Mouse (Mus musculus) intestine, embryonic 16.5 days (tissue): ENCODE data around the gene Adal. TPM values are rescaled to one million over a fixed set of nuclear protein-coding genes. Genes with fewer than 3 reads are reported as not detected.
"Not testable (repeated sequence)": the region's sequence is repeated elsewhere in the genome, so short reads cannot be mapped to it uniquely, and the experiment has no call there.

Experiments
- ATAC-seq: fragments of 200-750 bp; cut with Nextera tagmentation; 2 replicates; pipeline ENCODE4 v1.8.0; 2017; ENCODE audit warnings: moderate TSS enrichment, moderate library complexity
- H3K27ac ChIP-seq: fragments of 300-500 bp; sonication (generic); 2 replicates; pipeline ENCODE4 v1.5.1; 2014; ENCODE audit warnings: mild to moderate bottlenecking, low read length
- H3K27me3 ChIP-seq: fragments of 300-500 bp; sonication (generic); replicated peaks from 2 replicates; pipeline ENCODE4 v1.6.1; 2014; ENCODE audit warnings: low read length, control low read depth, mixed read lengths; ENCODE audit not compliant: control insufficient read depth, insufficient read depth
- H3K36me3 ChIP-seq: fragments of 300-500 bp; sonication (generic); 2 replicates; pipeline ENCODE4 v1.6.1; 2014; ENCODE audit warnings: low read length, control low read depth; ENCODE audit not compliant: control insufficient read depth, insufficient read depth
- H3K4me1 ChIP-seq: fragments of 300-500 bp; sonication (generic); 2 replicates; pipeline ENCODE4 v1.6.1; 2014; ENCODE audit warnings: low read length, control low read depth, mixed read lengths; ENCODE audit not compliant: control insufficient read depth, insufficient read depth
- H3K4me2 ChIP-seq: fragments of 300-500 bp; sonication (generic); 2 replicates; pipeline ENCODE4 v1.6.1; 2014; ENCODE audit warnings: low read depth, low read length, control low read depth
- H3K4me3 ChIP-seq: fragments of 300-500 bp; sonication (generic); 2 replicates; pipeline ENCODE4 v1.5.1; 2014; ENCODE audit warnings: mild to moderate bottlenecking, low read length
- H3K9ac ChIP-seq: fragments of 300-500 bp; sonication (generic); 2 replicates; pipeline ENCODE4 v1.6.1; 2014; ENCODE audit warnings: low read depth, low read length
- H3K9me3 ChIP-seq: fragments of 300-500 bp; sonication (generic); 2 replicates; pipeline ENCODE4 v1.6.1; 2016; ENCODE audit warnings: low read length, control low read depth; ENCODE audit not compliant: control insufficient read depth
- WGBS: fragments of 180-500 bp; shearing (Covaris S2); extraction: QIAGEN DNeasy Blood & Tissue Kit; methylation state at CpG from one replicate; pipeline ENCODE4 v1.1.7; 2014; 5-methylcytosine and 5-hydroxymethylcytosine counted together
- polyA plus RNA-seq: library from polyadenylated mRNA; unstranded; fragments of >200 nt; fragmentation: Nextera tagmentation; extraction: Ambion mirVana; gene quantifications from 2 replicates; pipeline ENCODE4 v1.2.1, GENCODE M21; 2015

Adal gene
- 16.7 and 17.4 TPM in 2 replicates for polyA plus RNA-seq

DNA sequence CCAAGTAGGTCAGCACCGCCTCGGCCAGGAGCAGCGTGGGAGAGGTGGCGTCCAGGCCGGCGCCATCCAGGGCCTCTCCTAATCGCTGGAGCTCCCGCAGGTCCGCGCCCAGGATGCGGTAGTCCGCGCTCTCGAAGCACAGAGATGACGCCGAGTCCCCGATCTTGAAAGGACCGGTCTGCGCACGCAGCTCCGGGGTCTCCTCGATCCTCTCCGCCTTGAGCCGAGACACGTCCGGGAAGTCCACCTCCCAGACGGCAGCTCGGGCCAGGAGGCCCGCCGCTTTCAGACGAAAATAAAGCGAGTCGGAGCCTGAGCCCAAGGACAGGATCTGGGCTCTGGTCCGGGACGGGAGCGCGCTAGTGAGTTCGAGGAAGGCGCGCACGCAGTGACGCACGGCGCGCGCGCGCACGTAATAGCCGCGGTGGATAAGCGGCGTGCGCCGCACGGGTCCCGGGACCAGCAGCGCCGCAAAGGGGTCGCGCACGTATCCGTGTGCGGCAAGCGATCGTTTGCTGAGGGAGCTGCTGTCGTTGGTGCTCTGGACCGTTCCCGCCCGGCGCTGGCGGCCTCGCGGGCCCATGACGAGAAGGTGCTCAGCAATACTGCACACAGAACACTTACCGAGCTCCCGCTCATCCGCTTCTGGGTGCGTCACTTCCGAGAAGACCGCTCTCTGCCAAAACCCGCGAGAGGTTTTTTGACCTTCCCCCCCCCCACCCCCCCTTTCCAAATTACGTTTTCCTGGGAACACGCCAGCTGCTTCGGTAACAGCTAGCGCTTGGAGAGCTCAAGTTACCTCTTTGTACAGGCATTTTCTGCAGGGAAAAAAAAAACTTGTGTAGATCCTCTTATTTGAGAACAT is at the start of gene Adal, which contains the start of gene Lcmt2:
Gene Adal, plus strand, starts transcription at position 411 of the 865 bp plus-strand sequence.
Gene Lcmt2, minus strand, starts transcription at position 636 of the 865 bp plus-strand sequence.
- H3K36me3 ChIP-seq = peaks cover 6% of the 10 kb centered on the region
- H3K9me3 ChIP-seq = no peaks in the 10 kb centered on the region
- WGBS = under 1% methylated on average over 87 of the region's 87 CpGs
- peak; percentile 97 for ATAC-seq
- peak within 1 kb of the TSS; percentile 73 for H3K4me3 ChIP-seq
- peak within 1 kb of the TSS; percentile 99 for H3K27ac ChIP-seq
- peak within 1 kb of the TSS; percentile 88 for H3K4me2 ChIP-seq
- no peaks in the 10 kb centered on the region for H3K27me3 ChIP-seq
- peak within 1 kb of the TSS; percentile 95 for H3K9ac ChIP-seq
- H3K4me1 ChIP-seq = peaks cover 15% of the 10 kb centered on the region

DNA sequence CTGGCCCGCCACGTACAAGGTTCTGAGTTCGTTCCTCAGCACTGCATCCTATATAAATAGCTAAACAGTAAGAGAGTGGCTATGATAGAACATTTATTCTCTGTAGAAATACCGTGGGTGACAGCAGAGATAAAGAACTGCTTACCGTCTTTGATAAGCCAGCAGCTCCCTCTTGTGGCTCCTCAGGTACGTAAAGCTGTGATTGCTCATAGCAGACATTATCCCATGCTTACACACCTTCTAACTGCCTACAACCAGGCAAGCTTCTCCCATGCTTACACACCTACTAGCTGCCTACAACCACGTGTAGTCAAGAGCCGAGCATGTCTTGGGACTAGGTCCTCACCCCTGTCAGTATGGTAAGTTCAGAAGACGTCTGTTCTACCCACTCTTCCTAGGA is 38.2 kb upstream of the Adal start:
- H3K36me3 ChIP-seq = no peaks in the 10 kb centered on the region
- no peak overlapping the region for H3K27ac ChIP-seq
- 21% methylated on average over 9 of the region's 9 CpGs for WGBS
- no peak overlapping the region for H3K4me2 ChIP-seq
- no peak overlapping the region for H3K4me3 ChIP-seq
- no peak overlapping the region for H3K9ac ChIP-seq
- H3K4me1 ChIP-seq = no peaks in the 10 kb centered on the region
- H3K27me3 ChIP-seq = no peaks in the 10 kb centered on the region
- 0 out of 2 replicates have a peak, but pooled peaks have one; percentile 18 for ATAC-seq
- H3K9me3 ChIP-seq = no peaks in the 10 kb centered on the region

DNA sequence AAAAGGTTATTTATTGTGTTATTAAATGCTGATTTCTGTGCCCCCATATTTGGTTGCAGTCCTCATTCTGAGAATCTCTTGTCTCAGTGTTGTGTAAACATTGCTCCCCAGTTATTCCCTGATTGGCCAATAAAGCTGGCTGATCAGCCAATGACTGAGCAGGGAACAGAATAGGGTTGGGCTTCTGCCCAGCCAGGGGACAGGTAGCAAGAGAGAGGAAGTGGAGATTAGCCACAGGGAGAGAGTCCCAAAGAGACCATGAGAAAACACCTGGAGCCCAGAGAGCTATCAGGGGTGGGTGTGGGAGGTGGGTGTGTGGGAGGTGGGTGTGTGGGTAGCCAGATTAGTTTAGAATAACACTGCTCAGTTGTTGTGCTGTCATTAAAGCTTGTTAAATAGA is 34.3 kb upstream of the Adal start:
- H3K27ac ChIP-seq = no peak overlapping the region
- no peaks in the 10 kb centered on the region for H3K36me3 ChIP-seq
- ATAC-seq = no peak
- H3K4me1 ChIP-seq = no peaks in the 10 kb centered on the region
- H3K27me3 ChIP-seq = no peaks in the 10 kb centered on the region
- H3K4me2 ChIP-seq = no peak overlapping the region
- H3K4me3 ChIP-seq = no peak overlapping the region
- H3K9me3 ChIP-seq = no peaks in the 10 kb centered on the region
- H3K9ac ChIP-seq = no peak overlapping the region

DNA sequence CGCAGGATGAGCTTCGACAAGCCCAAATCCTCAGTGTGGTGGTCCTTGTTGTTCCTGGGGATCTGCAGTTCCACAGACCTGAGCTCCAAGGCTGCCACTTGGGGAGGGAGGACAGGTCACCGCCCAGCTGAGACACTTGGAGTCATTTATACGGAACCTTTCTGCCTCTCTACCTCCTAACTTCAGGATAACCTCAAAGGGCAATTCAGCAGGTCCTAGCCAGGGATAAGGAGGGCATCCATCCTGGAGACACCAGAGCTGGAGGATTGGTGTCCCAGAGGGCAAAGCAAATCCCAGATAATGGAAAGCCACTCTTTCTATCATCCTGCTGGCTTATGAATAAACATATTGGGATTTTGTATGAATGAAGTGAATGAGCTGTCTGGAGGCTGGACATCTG is 30.5 kb upstream of the Adal start, which contains the start of gene Tgm7:
Gene Tgm7, minus strand, starts transcription at position 101 of the 400 bp plus-strand sequence.
- Histone ChIP-seq H3K4me3 (no peak within 1 kb of the TSS), H3K9ac (no peak within 1 kb of the TSS), H3K9me3 (no peaks in the 10 kb centered on the region), H3K4me2 (no peak within 1 kb of the TSS), H3K4me1 (no peaks in the 10 kb centered on the region), H3K27ac (no peak within 1 kb of the TSS), H3K27me3 (no peaks in the 10 kb centered on the region), H3K36me3 (no peaks in the 10 kb centered on the region)
- no peak for ATAC-seq
- 86% methylated on average over 4 of the region's 4 CpGs for WGBS

DNA sequence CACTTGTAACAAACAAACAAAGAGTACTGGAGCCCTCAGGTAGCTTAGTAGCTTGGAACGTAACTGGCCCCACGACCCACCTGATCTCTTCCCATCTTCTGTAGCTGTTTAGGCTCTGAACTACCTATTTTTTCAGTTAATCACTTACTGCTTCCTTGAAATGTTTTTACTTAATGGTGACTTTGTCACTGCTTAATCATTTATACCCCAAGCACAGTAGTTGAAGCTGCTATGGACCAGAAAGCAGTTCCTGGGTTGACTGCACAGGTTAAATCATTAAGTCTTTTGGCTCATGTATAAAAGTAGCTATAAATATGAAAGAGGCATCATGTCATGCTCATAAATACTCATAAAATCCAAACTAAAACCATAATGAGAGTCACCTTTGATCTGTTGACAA is 24.8 kb upstream of the Adal start:
- no peaks in the 10 kb centered on the region for H3K9me3 ChIP-seq
- no peaks in the 10 kb centered on the region for H3K4me1 ChIP-seq
- WGBS = 85% methylated on average over 2 of the region's 2 CpGs
- H3K9ac ChIP-seq = no peak overlapping the region
- H3K27ac ChIP-seq = no peak overlapping the region
- no peaks in the 10 kb centered on the region for H3K27me3 ChIP-seq
- no peak overlapping the region for H3K4me3 ChIP-seq
- H3K36me3 ChIP-seq = no peaks in the 10 kb centered on the region
- ATAC-seq = no peak
- no peak overlapping the region for H3K4me2 ChIP-seq

DNA sequence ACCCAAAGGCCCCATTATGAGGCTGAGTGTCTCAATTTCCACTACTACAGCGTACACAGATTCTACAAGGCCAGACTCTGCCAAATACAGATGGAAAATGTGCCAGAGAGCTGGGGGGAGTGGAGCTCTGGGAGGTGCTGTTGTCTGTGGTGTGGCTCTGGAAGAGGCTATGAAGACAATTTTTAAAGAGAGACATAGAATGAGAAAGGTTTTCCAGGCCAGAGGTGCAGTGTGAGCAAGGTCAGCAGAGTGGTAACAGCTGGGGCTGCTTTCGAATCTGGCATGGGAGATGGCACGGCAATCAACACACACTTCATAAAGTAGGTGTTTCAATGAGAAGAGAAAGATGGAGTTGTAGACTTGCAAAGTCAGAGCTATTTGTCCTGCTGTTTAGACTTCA is 21.0 kb upstream of the Adal start:
- Histone ChIP-seq H3K9ac (no peak overlapping the region), H3K9me3 (no peaks in the 10 kb centered on the region), H3K36me3 (no peaks in the 10 kb centered on the region), H3K27ac (no peak overlapping the region), H3K4me1 (no peaks in the 10 kb centered on the region), H3K4me3 (no peak overlapping the region), H3K4me2 (no peak overlapping the region), H3K27me3 (no peaks in the 10 kb centered on the region)
- 87% methylated on average over 3 of the region's 3 CpGs for WGBS
- no peak for ATAC-seq

DNA sequence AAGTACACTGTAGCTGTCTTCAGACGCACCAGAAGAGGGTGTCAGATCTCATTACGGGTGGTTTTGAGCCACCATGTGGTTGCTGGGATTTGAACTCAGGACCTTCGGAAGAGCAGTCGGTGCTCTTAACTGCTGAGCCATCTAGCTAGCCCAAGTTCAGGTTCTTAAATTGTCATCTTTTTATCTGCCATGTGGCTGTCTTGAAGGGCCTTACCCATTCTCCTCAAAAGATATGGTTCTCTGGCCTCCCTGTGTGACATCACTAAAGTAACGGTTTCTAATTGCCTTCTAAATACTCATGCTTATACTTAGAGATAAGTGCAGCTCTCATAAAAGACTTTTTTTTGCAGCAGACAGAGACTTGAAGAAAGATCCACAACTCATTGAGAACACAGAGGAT is 13.9 kb upstream of the Adal start:
- H3K27me3 ChIP-seq, H3K4me2 ChIP-seq, H3K9ac ChIP-seq, H3K27ac ChIP-seq, H3K36me3 ChIP-seq, ATAC-seq, H3K4me1 ChIP-seq, H3K9me3 ChIP-seq, H3K4me3 ChIP-seq: not testable (repeated sequence)
- 88% methylated on average over 5 of the region's 5 CpGs for WGBS

DNA sequence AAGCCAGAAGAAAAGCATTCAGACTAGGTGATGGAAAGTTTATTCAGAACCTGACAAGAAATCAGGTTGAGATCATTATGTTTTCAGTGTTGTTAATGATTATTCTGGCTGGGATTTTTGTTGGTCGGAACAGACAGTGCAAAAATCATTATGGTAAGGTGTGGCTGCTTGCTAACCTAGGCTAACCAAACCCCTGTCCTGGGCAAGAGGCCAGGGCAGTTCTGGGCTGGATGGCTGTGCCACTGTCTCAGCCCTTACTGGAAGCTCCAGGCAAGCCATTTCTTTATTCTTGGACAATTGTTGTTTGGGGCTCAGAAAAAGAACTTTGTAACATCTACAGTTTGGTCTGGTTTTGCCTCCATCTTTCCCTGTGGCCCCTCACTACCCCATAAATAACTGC is 12.7 kb upstream of the Adal start:
- ATAC-seq = no peak
- H3K9ac ChIP-seq = no peak overlapping the region
- H3K36me3 ChIP-seq = no peaks in the 10 kb centered on the region
- no peak overlapping the region for H3K27ac ChIP-seq
- no peak overlapping the region for H3K4me2 ChIP-seq
- no peaks in the 10 kb centered on the region for H3K4me1 ChIP-seq
- H3K27me3 ChIP-seq = no peaks in the 10 kb centered on the region
- WGBS = 49% methylated on average over 1 of the region's 1 CpGs
- H3K4me3 ChIP-seq = no peak overlapping the region
- no peaks in the 10 kb centered on the region for H3K9me3 ChIP-seq

DNA sequence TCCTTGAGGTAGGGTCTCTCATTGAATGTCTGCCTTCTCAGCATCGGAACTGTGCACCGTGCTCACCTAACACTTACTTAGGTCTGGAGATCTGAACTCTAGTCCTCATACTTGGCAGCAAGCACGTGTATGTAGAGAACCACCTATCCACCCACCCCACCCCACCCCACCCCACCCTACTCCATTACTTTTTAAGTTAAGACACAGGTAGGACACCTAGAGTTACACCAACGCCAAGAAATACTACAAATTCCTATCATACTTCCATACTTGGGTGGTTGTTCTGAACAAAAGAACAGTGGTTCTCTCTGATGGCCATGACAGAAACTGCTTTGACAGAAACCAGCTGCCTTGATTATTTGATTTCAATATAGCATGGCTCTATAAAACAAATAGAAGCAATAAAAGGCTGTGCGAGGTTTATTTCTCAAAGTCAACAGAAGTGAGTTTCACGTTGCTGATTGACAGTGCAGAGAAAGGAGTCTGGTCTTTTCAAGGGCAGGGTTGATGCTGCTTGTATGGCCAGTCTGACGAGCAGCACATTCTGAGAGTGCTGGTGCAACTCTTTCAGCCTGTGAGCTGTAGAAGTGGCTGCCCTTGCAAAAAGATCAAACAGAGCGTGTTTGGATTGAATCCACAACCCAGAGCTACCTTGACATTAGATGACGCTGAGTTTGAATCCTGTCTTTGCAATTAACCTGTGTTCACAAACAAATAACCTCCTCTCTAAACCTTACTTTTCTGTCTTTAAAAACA is 11.2 kb upstream of the Adal start:
- Histone ChIP-seq H3K4me2 (no peak overlapping the region), H3K4me3 (no peak overlapping the region), H3K4me1 (no peaks in the 10 kb centered on the region), H3K27ac (no peak overlapping the region), H3K36me3 (no peaks in the 10 kb centered on the region), H3K27me3 (no peaks in the 10 kb centered on the region), H3K9me3 (no peaks in the 10 kb centered on the region), H3K9ac (no peak overlapping the region)
- 57% methylated on average over 9 of the region's 9 CpGs for WGBS
- no peak for ATAC-seq
